Mouse (Mus musculus) CH12.LX (cell line): ENCODE measurements around the gene Sec14l3. TPM values are rescaled to one million over a fixed set of nuclear protein-coding genes. Genes with fewer than 3 reads are reported as not detected.

Source experiments
- DNase-seq: peaks from one replicate; pipeline ENCODE4 v3.0.0-alpha.2; 2013; ENCODE audit errors: extremely low read depth
- H3K27ac ChIP-seq: 2 replicates; pipeline ENCODE4 v1.5.1; 2012; ENCODE audit warnings: low read depth, mild to moderate bottlenecking, control low read depth, moderate library complexity; ENCODE audit not compliant: insufficient read depth
- H3K27me3 ChIP-seq: replicated peaks from 2 replicates; pipeline ENCODE3; 2012; ENCODE audit warnings: inconsistent platforms
- H3K36me3 ChIP-seq, 2 experiments: replicated peaks in 1 of 2; 2 replicates each; pipeline versions ENCODE3 to v1.6.1; 2012; ENCODE audit warnings: inconsistent platforms in 1 of 2, low read length in 1 of 2, mild to moderate bottlenecking in 1 of 2, mixed read lengths in 1 of 2, moderate library complexity in 1 of 2; ENCODE audit not compliant: control insufficient read depth in 1 of 2, insufficient read depth in 1 of 2
- H3K4me1 ChIP-seq, 2 experiments: 2 replicates each; pipeline ENCODE4 v1.6.1; 2012; ENCODE audit warnings: inconsistent platforms in 1 of 2, moderate library complexity in 1 of 2; ENCODE audit not compliant: insufficient read depth in 2 of 2, control insufficient read depth in 1 of 2
- H3K4me2 ChIP-seq: 2 replicates; pipeline ENCODE4 v1.6.1; 2012; ENCODE audit warnings: low read depth, mild to moderate bottlenecking, control low read depth; ENCODE audit not compliant: poor library complexity, insufficient read depth, severe bottlenecking
- H3K4me3 ChIP-seq, 3 experiments: fragments of 150-350 bp in 1 of 3; sonication (generic) in 1 of 3; replicated peaks in 1 of 3; 2 replicates each; pipeline versions ENCODE3 to v1.5.1; 2011 to 2012; ENCODE audit warnings: low read depth in 2 of 3, low read length in 2 of 3, mild to moderate bottlenecking in 2 of 3, moderate library complexity in 2 of 3, control low read depth in 1 of 3, improper control_type of control experiment in 1 of 3, inconsistent platforms in 1 of 3, mixed read lengths in 1 of 3; ENCODE audit not compliant: poor library complexity in 1 of 3
- H3K79me2 ChIP-seq: replicated peaks from 2 replicates; pipeline ENCODE4 v1.6.1; 2012; ENCODE audit warnings: mild to moderate bottlenecking, moderate library complexity; ENCODE audit not compliant: control insufficient read depth, poor library complexity, insufficient read depth, severe bottlenecking; ENCODE audit errors: extremely low read depth
- H3K9ac ChIP-seq: 2 replicates; pipeline ENCODE4 v1.6.1; 2012; ENCODE audit warnings: low read depth, mild to moderate bottlenecking, control low read depth, moderate library complexity; ENCODE audit not compliant: insufficient read depth
- H3K9me3 ChIP-seq: replicated peaks from 2 replicates; pipeline ENCODE3; 2012; ENCODE audit warnings: low read length, inconsistent platforms, mixed read lengths
- BHLHE40 ChIP-seq: IDR thresholded peaks from 2 replicates; pipeline ENCODE4 v1.6.1; 2011; ENCODE audit warnings: mild to moderate bottlenecking, low read depth, low read length, improper control_type of control experiment
- CHD1 ChIP-seq: IDR thresholded peaks from 2 replicates; pipeline ENCODE4 v1.6.1; 2012; ENCODE audit warnings: low read depth, low read length, improper control_type of control experiment, inconsistent platforms
- ELF1 ChIP-seq: IDR thresholded peaks from 2 replicates; pipeline ENCODE4 v1.6.1; 2014; ENCODE audit warnings: low read depth, mild to moderate bottlenecking, inconsistent platforms, low read length, improper control_type of control experiment
- EP300 ChIP-seq: IDR thresholded peaks from 2 replicates; pipeline ENCODE4 v1.6.1; 2011; ENCODE audit warnings: low read length, improper control_type of control experiment
- GABPA ChIP-seq: IDR thresholded peaks from 2 replicates; pipeline ENCODE4 v1.6.1; 2012; ENCODE audit warnings: low read depth, low read length, improper control_type of control experiment, inconsistent platforms; ENCODE audit not compliant: insufficient replicate concordance
- IRF4 ChIP-seq: IDR thresholded peaks from 2 replicates; pipeline ENCODE4 v1.6.1; 2014; ENCODE audit warnings: low read depth, mild to moderate bottlenecking, inconsistent platforms, low read length, improper control_type of control experiment
- JUN ChIP-seq: IDR thresholded peaks from 2 replicates; pipeline ENCODE4 v1.6.1; 2011; ENCODE audit warnings: low read depth, mild to moderate bottlenecking, low read length, improper control_type of control experiment, moderate library complexity; ENCODE audit not compliant: insufficient read depth
- KAT2A ChIP-seq: IDR thresholded peaks from 2 replicates; pipeline ENCODE4 v1.6.1; 2012; ENCODE audit warnings: low read length, improper control_type of control experiment, inconsistent platforms; ENCODE audit not compliant: insufficient replicate concordance
- MAFK ChIP-seq: IDR thresholded peaks from 2 replicates; pipeline ENCODE4 v1.6.1; 2011; ENCODE audit warnings: low read length, improper control_type of control experiment; ENCODE audit not compliant: insufficient replicate concordance
- MAX ChIP-seq: IDR thresholded peaks from 2 replicates; pipeline ENCODE4 v1.6.1; 2011; ENCODE audit warnings: low read length, improper control_type of control experiment
- MAZ ChIP-seq: IDR thresholded peaks from 2 replicates; pipeline ENCODE4 v1.6.1; 2012; ENCODE audit warnings: low read depth, mild to moderate bottlenecking, inconsistent platforms, low read length, improper control_type of control experiment, moderate library complexity
- MEF2A ChIP-seq: IDR thresholded peaks from 2 replicates; pipeline ENCODE4 v1.6.1; 2014; ENCODE audit warnings: low read depth, mild to moderate bottlenecking, inconsistent platforms, low read length, improper control_type of control experiment, borderline replicate concordance
- MXI1 ChIP-seq: IDR thresholded peaks from 2 replicates; pipeline ENCODE4 v1.6.1; 2011; ENCODE audit warnings: mild to moderate bottlenecking, low read depth, low read length, improper control_type of control experiment
- MYC ChIP-seq: IDR thresholded peaks from 2 replicates; pipeline ENCODE4 v1.6.1; 2011; ENCODE audit warnings: low read depth, mild to moderate bottlenecking, improper control_type of control experiment, low read length
- NELFE ChIP-seq: IDR thresholded peaks from 2 replicates; pipeline ENCODE4 v1.6.1; 2011; ENCODE audit warnings: low read depth, low read length, improper control_type of control experiment
- PAX5 ChIP-seq: IDR thresholded peaks from 2 replicates; pipeline ENCODE4 v1.6.1; 2012; ENCODE audit warnings: low read length, inconsistent platforms, mixed read lengths
- POLR2AphosphoS2 ChIP-seq: IDR thresholded peaks from 2 replicates; pipeline ENCODE4 v1.6.1; 2011; ENCODE audit warnings: low read depth, low read length, improper control_type of control experiment
- SMC3 ChIP-seq: IDR thresholded peaks from 2 replicates; pipeline ENCODE4 v1.6.1; 2011; ENCODE audit warnings: low read depth, low read length, improper control_type of control experiment
- TBP ChIP-seq: conservative IDR thresholded peaks from 2 replicates; pipeline ENCODE4 v1.6.1; 2011; ENCODE audit warnings: low read depth, low read length, improper control_type of control experiment
- TCF12 ChIP-seq: IDR thresholded peaks from 2 replicates; pipeline ENCODE4 v1.6.1; 2014; ENCODE audit warnings: low read depth, mild to moderate bottlenecking, inconsistent platforms, low read length, improper control_type of control experiment
- USF1 ChIP-seq: IDR thresholded peaks from 2 replicates; pipeline ENCODE4 v1.6.1; 2014; ENCODE audit warnings: low read depth, mild to moderate bottlenecking, inconsistent platforms, low read length, improper control_type of control experiment
- USF2 ChIP-seq: conservative IDR thresholded peaks from 2 replicates; pipeline ENCODE4 v1.6.1; 2011; ENCODE audit warnings: low read depth, low read length, improper control_type of control experiment
- ZC3H11A ChIP-seq: IDR thresholded peaks from 2 replicates; pipeline ENCODE4 v1.6.1; 2012; ENCODE audit warnings: low read depth, mild to moderate bottlenecking, inconsistent platforms, low read length, improper control_type of control experiment
- ZMIZ1 ChIP-seq: IDR thresholded peaks from 2 replicates; pipeline ENCODE4 v1.6.1; 2012; ENCODE audit warnings: low read depth, mild to moderate bottlenecking, inconsistent platforms, low read length, improper control_type of control experiment
- ZNF384 ChIP-seq: IDR thresholded peaks from 2 replicates; pipeline ENCODE4 v1.6.1; 2012; ENCODE audit warnings: low read depth, low read length, improper control_type of control experiment, inconsistent platforms
- dilution Hi-C: fragments of 300-500 bp; cut with MboI; formaldehyde crosslinking; loops from 2 replicates; pipeline ENCODE4 v1.14.3; 2020; ENCODE audit warnings: low sequenced_read_pairs; ENCODE audit not compliant: extremely low pct_unique_long_range_greater_than_20kb, extremely low pct_ligation_motif_present
- in situ Hi-C: fragments of 300-500 bp; cut with MboI; formaldehyde crosslinking; loops from 3 replicates; pipeline ENCODE4 v1.14.3; 2019; ENCODE audit warnings: low sequenced_read_pairs, low pct_ligation_motif_present, low pct_unique_long_range_greater_than_20kb, mixed read lengths
- polyA plus RNA-seq: library from polyadenylated mRNA; unstranded; fragments of >175 nt; gene quantifications from 2 replicates; pipeline ENCODE4 v1.2.1, GENCODE M21; 2012; ENCODE audit warnings: low read depth; ENCODE audit not compliant: insufficient read length
- total RNA-seq, 2 experiments: library from RNA; depleted of rRNA; stranded (reverse); fragments of 300-350 nt in 1 of 2; fragments of >200 nt in 1 of 2; gene quantifications; 2 replicates each; pipeline ENCODE4 v1.2.3; 2012 to 2014

Sec14l3 gene
- total and polyA plus RNA-seq, 3 experiments, result not detected

DNA sequence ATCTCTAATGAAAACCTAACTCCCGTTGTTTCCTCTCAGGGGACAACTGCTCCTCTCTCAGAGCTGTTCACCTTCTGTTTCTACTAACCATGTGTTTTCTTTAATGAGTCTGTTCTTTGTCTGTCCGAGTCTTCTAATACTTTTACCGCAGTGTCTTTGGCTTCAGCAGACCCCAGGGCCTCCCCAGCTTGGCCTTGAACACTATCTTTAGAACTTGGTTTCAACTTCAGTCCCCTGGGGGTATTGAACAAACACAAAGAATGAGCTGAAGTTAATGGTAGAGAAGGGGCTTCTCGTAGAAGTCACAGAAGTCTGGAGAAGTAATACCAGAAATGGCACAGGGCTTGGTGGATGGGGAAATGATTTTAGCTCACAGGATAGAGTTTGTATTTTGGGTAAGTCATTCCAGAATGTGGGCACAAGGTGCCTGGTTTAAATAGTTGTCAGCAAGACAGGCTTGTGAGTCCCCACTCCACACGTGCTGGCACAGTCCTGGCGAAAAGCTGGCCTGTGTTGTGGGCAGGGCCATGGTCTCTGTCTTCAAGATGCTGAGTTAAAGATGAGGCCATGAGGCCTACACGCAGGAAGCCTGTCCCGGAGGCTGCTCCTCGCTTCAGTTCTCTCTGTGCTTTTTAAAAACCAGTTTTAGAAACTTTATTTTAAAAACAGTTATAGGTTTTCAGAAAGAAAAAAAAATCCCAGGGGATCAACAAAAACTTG, 28.1 kb upstream of the Sec14l3 start:
- no peaks in the 10 kb centered on the region for H3K27me3 ChIP-seq
- no peaks in the 10 kb centered on the region for H3K36me3 ChIP-seq
- peak overlapping the region; percentile 85 for H3K4me2 ChIP-seq
- H3K9ac ChIP-seq, result peak overlapping the region; percentile 11; the same call in 1 of the 2 replicates
- no peak; the same call in none of the 2 replicates for TF ChIP-seq MXI1
- TF ChIP-seq KAT2A, result no peak
- TF ChIP-seq ELF1, result no peak
- TF ChIP-seq JUN, result no peak
- peak; percentile 87 for TF ChIP-seq MEF2A
- no peak for TF ChIP-seq PAX5
- peak; percentile 55 for TF ChIP-seq MYC
- TF ChIP-seq TCF12, result 0 out of 2 replicates have a peak, but pooled peaks have one; percentile 5
- TF ChIP-seq BHLHE40, result peak; percentile 33; the same call in 1 of the 2 replicates
- no peak for TF ChIP-seq ZMIZ1
- peak; percentile 74; the same call in 1 of the 2 replicates for TF ChIP-seq MAX
- no peak for TF ChIP-seq GABPA
- TF ChIP-seq CHD1, result no peak
- TF ChIP-seq IRF4, result no peak
- TF ChIP-seq USF2, result no peak
- no peak for TF ChIP-seq NELFE
- TF ChIP-seq SMC3, result no peak
- peak; percentile 3; the same call in 1 of the 2 replicates for TF ChIP-seq EP300
- no peak for TF ChIP-seq POLR2AphosphoS2
- TF ChIP-seq ZC3H11A, result no peak
- TF ChIP-seq USF1, result no peak
- TF ChIP-seq TBP, result no peak
- no peak for TF ChIP-seq MAZ
- TF ChIP-seq MAFK, result no peak
- no peak for TF ChIP-seq ZNF384
- in situ Hi-C loops (no loop called here), dilution Hi-C loops (no loop called here)
- H3K4me3 ChIP-seq, result no peak overlapping the region
- H3K27ac ChIP-seq, result peak overlapping the region; percentile 94
- DNase-seq, result peak; percentile 71
- H3K4me1 ChIP-seq, result peaks cover 21 to 57% of the 10 kb centered on the region in 2 experiments
- H3K9me3 ChIP-seq, result no peaks in the 10 kb centered on the region
- no peaks in the 10 kb centered on the region for H3K79me2 ChIP-seq
